Mouse (Mus musculus) erythroid progenitor cell, adult 5-6 weeks (primary cell): Measurements from ENCODE around the gene Bin2. TPM values are rescaled to one million over a fixed set of nuclear protein-coding genes. Genes with fewer than 3 reads are reported as not detected.

Experiments
- ATAC-seq: replicated peaks from 2 replicates; pipeline ENCODE4 v1.8.0; 2016; ENCODE audit warnings: moderate number of reproducible peaks, mild to moderate bottlenecking, moderate TSS enrichment, inconsistent platforms; ENCODE audit not compliant: poor library complexity, low FRiP score, severe bottlenecking
- total RNA-seq, 2 experiments: library from RNA; stranded (forward) in 1 of 2; stranded (reverse) in 1 of 2; fragments of 150-400 nt in 1 of 2; fragments of 186-747, 209-891 nt in 1 of 2; gene quantifications; 2 replicates each; pipeline versions ENCODE4 v1.2.3 to v1.2.4; 2015 to 2017; ENCODE audit warnings: low replicate concordance in 2 of 2

Bin2 gene
- total RNA-seq, 2 experiments from 2014 or later = 18.3 to 29.8 TPM

- ATAC-seq = no peak
Measured at GRCm38 (mm10) chr15:100598883-100599275, 70.5 kb downstream of the Bin2 start.

- ATAC-seq = no peak
Measured at GRCm38 (mm10) chr15:100598287-100598882, 71.0 kb downstream of the Bin2 start.

- no peak for ATAC-seq
Measured at GRCm38 (mm10) chr15:100592817-100593216, 76.5 kb downstream of the Bin2 start.

Other genes with a start within 250 kb of the Bin2 start
- gene Gm5475, start 247.4 kb downstream of the Bin2 start, total RNA-seq (2015; ENCODE audit: low replicate concordance) = not detected in 2 replicates
- gene Gm5475, start 247.4 kb downstream of the Bin2 start, total RNA-seq (2017; ENCODE audit: low replicate concordance) = 0.51 TPM in 1 of 2 replicates, not detected in the other
- gene Slc11a2, start 244.5 kb downstream of the Bin2 start, total RNA-seq (2015; ENCODE audit: low replicate concordance) = 119 and 142 TPM in 2 replicates
- gene Slc11a2, start 244.5 kb downstream of the Bin2 start, total RNA-seq (2017; ENCODE audit: low replicate concordance) = 109 and 145 TPM in 2 replicates
- 4.3 and 8.8 TPM in 2 replicates for gene Letmd1, start 200.5 kb downstream of the Bin2 start, total RNA-seq (2015; ENCODE audit: low replicate concordance)
- 4.4 and 4.5 TPM in 2 replicates for gene Letmd1, start 200.5 kb downstream of the Bin2 start, total RNA-seq (2017; ENCODE audit: low replicate concordance)
- not detected in 2 replicates for gene Csrnp2, start 174.1 kb downstream of the Bin2 start, total RNA-seq (2015; ENCODE audit: low replicate concordance)
- 0.26 TPM in 1 of 2 replicates, not detected in the other for gene Csrnp2, start 174.1 kb downstream of the Bin2 start, total RNA-seq (2017; ENCODE audit: low replicate concordance)
- gene Tfcp2, start 117.5 kb downstream of the Bin2 start, total RNA-seq (2015; ENCODE audit: low replicate concordance) = 5.0 and 17.7 TPM in 2 replicates
- 17.1 and 21.6 TPM in 2 replicates for gene Tfcp2, start 117.5 kb downstream of the Bin2 start, total RNA-seq (2017; ENCODE audit: low replicate concordance)
- 3.2 and 4.6 TPM in 2 replicates for gene Pou6f1, start 69.6 kb downstream of the Bin2 start, total RNA-seq (2015; ENCODE audit: low replicate concordance)
- 1.7 TPM in 1 of 2 replicates, not detected in the other for gene Pou6f1, start 69.6 kb downstream of the Bin2 start, total RNA-seq (2017; ENCODE audit: low replicate concordance)
- 203 and 210 TPM in 2 replicates for gene Dazap2, start 54.2 kb downstream of the Bin2 start, total RNA-seq (2015; ENCODE audit: low replicate concordance)
- gene Dazap2, start 54.2 kb downstream of the Bin2 start, total RNA-seq (2017; ENCODE audit: low replicate concordance) = 79.8 and 101 TPM in 2 replicates
- 3.6 TPM in 1 of 2 replicates, not detected in the other for gene Smagp, start 32.6 kb downstream of the Bin2 start, total RNA-seq (2015; ENCODE audit: low replicate concordance)
- gene Smagp, start 32.6 kb downstream of the Bin2 start, total RNA-seq (2017; ENCODE audit: low replicate concordance) = 2.6 TPM in 1 of 2 replicates, not detected in the other
- gene Cela1, start 18.4 kb upstream of the Bin2 start, total RNA-seq (2015; ENCODE audit: low replicate concordance) = 56.2 and 77.8 TPM in 2 replicates
- 26.6 and 30.5 TPM in 2 replicates for gene Cela1, start 18.4 kb upstream of the Bin2 start, total RNA-seq (2017; ENCODE audit: low replicate concordance)
- gene Galnt6, start 59.8 kb upstream of the Bin2 start, total RNA-seq (2015; ENCODE audit: low replicate concordance) = 1.3 and 3.6 TPM in 2 replicates
- 4.4 and 5.4 TPM in 2 replicates for gene Galnt6, start 59.8 kb upstream of the Bin2 start, total RNA-seq (2017; ENCODE audit: low replicate concordance)
- gene Slc4a8, start 92.2 kb upstream of the Bin2 start, total RNA-seq (2015; ENCODE audit: low replicate concordance) = 2.1 TPM in 1 of 2 replicates, not detected in the other
- 0.13 and 0.83 TPM in 2 replicates for gene Slc4a8, start 92.2 kb upstream of the Bin2 start, total RNA-seq (2017; ENCODE audit: low replicate concordance)
- gene Scn8a, start 200.3 kb upstream of the Bin2 start, total RNA-seq (2015; ENCODE audit: low replicate concordance) = not detected in 2 replicates
- gene Scn8a, start 200.3 kb upstream of the Bin2 start, total RNA-seq (2017; ENCODE audit: low replicate concordance) = not detected in 2 replicates